Mouse (Mus musculus) spleen, embryonic (tissue): ENCODE measurements at regions not wholly inside any gene's neighbourhood (a gene's known extent, or its start where the extent isn't known, plus 50 kb on each side); places are given as distances from the start of the nearest gene placed in this dataset.

Source experiments
- CTCF ChIA-PET: fragments of 350-600 bp; sonication (Branson Sonifier 250); formaldehyde crosslinking; loops from one replicate; lab custom pipeline; 2022; lab: Charles Lee

- CTCF ChIA-PET, result no interaction called here
Observed at GRCm38 (mm10) chr11:22641450-22641849, 129.6 kb downstream of the Tmem17 start.

- CTCF ChIA-PET, result no interaction called here
Observed at GRCm38 (mm10) chr11:22644010-22644625, 132.2 kb downstream of the Tmem17 start.

- CTCF ChIA-PET, result no interaction called here
Observed at GRCm38 (mm10) chr11:22644877-22645276, 133.0 kb downstream of the Tmem17 start.

GRCm38 (mm10) chr11:22646192-22646936 is 134.5 kb downstream of the Tmem17 start:
- CTCF ChIA-PET, result no interaction called here

- CTCF ChIA-PET, result no interaction called here
Observed at GRCm38 (mm10) chr11:22648275-22648674, 136.4 kb downstream of the Tmem17 start.

GRCm38 (mm10) chr11:22650771-22651170 is 138.9 kb downstream of the Tmem17 start:
- CTCF ChIA-PET, result no interaction called here

- CTCF ChIA-PET, result interaction anchor here (0.6 kb wide), 1 partner anchor 1473 kb away, joined by 11 read pairs; no protein-coding TSS in a partner anchor
Observed at GRCm38 (mm10) chr11:22651313-22651712, 139.4 kb downstream of the Tmem17 start.

GRCm38 (mm10) chr11:22651911-22652310 is 140.0 kb downstream of the Tmem17 start:
- CTCF ChIA-PET, result no interaction called here

GRCm38 (mm10) chr11:22652931-22653330 is 141.0 kb downstream of the Tmem17 start:
- CTCF ChIA-PET, result no interaction called here

GRCm38 (mm10) chr11:22653366-22653765 is 141.5 kb downstream of the Tmem17 start:
- CTCF ChIA-PET, result no interaction called here

- CTCF ChIA-PET, result no interaction called here
Observed at GRCm38 (mm10) chr11:22657635-22658034, 145.7 kb downstream of the Tmem17 start.

- CTCF ChIA-PET, result no interaction called here
Observed at GRCm38 (mm10) chr11:22661072-22661471, 149.2 kb downstream of the Tmem17 start.

GRCm38 (mm10) chr11:22661713-22662551 is 150.0 kb downstream of the Tmem17 start:
- CTCF ChIA-PET, result interaction anchor here (0.6 kb wide), 1 partner anchor 27 kb away, joined by 9 read pairs; no protein-coding TSS in a partner anchor

GRCm38 (mm10) chr11:22665978-22666377 is 154.1 kb downstream of the Tmem17 start:
- CTCF ChIA-PET, result no interaction called here

GRCm38 (mm10) chr11:22666378-22666777 is 154.5 kb downstream of the Tmem17 start:
- CTCF ChIA-PET, result no interaction called here

GRCm38 (mm10) chr11:22668220-22668619 is 156.3 kb downstream of the Tmem17 start:
- CTCF ChIA-PET, result no interaction called here

GRCm38 (mm10) chr11:22669267-22669666 is 157.4 kb downstream of the Tmem17 start:
- CTCF ChIA-PET, result no interaction called here

GRCm38 (mm10) chr11:22671791-22672490 is 160.1 kb downstream of the Tmem17 start:
- CTCF ChIA-PET, result no interaction called here

GRCm38 (mm10) chr11:22675047-22675446 is 163.2 kb downstream of the Tmem17 start:
- CTCF ChIA-PET, result interaction anchor here (0.6 kb wide), 1 partner anchor 1160 kb away, joined by 11 read pairs; no protein-coding TSS in a partner anchor

GRCm38 (mm10) chr11:22675754-22676153 is 163.9 kb downstream of the Tmem17 start:
- CTCF ChIA-PET, result interaction anchor here (0.6 kb wide), 2 partner anchors 104 to 1160 kb away, joined by 3 to 11 read pairs; no protein-coding TSS in a partner anchor

- CTCF ChIA-PET, result interaction anchor here (1.4 kb wide), 1 partner anchor 279 kb away, joined by 4 read pairs; no protein-coding TSS in a partner anchor
Observed at GRCm38 (mm10) chr11:22677337-22677736, 165.4 kb downstream of the Tmem17 start.
